Mouse (Mus musculus): ENCODE results near the gene Tmem222. TPM values are rescaled to one million over a fixed set of nuclear protein-coding genes. Genes with fewer than 3 reads are reported as not detected.
A peak's percentile ranks its signal among the peaks of the same experiment; 100 is the strongest.

Gene Tmem222
- polyA plus RNA-seq, 1 experiment from 2014 or later: 82.0 TPM

DNA sequence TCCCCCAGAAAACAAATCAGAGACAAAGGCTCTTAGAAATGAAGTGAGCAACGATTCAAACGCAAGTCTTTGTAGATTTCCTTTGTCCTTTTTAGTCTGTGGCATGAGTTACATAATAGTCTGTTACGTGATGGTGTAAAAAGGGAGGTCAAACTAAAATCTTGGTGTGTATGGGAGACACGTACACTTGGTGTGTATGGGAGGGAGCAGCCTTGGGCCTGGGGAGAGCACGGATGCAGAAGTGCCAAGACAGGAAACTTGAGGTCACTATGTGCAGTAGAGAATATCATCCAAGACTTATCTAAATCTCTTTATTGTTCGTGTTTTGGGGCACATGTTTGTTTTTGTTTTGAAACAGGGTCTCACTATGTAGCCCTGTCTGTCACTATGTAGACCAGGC lies 475 bp upstream of the Tmem222 start:
- Histone ChIP-seq H3K27me3 (ENCODE audit: control insufficient read depth, insufficient read depth, low read length) (no peaks in the 10 kb centered on the region), H3K27ac (ENCODE audit: low read depth, low read length) (peak overlapping the region; percentile 86), H3K36me3 (ENCODE audit: control insufficient read depth, insufficient read depth, low read length) (no peaks in the 10 kb centered on the region), H3K9ac (ENCODE audit: low read length) (peak overlapping the region; percentile 87), H3K9me3 (ENCODE audit: control insufficient read depth, low read length) (no peaks in the 10 kb centered on the region), H3K4me2 (peak overlapping the region; percentile 46), H3K4me1 (ENCODE audit: control insufficient read depth, insufficient read depth, low read length) (peaks cover 20% of the 10 kb centered on the region), H3K4me3 (ENCODE audit: low read depth, low read length) (peak overlapping the region; percentile 64)
- DNase-seq (ENCODE audit: low spot score, missing footprints) (no peak), ATAC-seq (ENCODE audit: low FRiP score) (peak; percentile 25; the same call in 1 of the 2 replicates)
- 34% methylated on average over 6 of the region's 6 CpGs for WGBS

GRCm38 (mm10) chr4:133270929-133271328 lies 6.7 kb downstream of the Tmem222 start:
- H3K27me3 ChIP-seq (ENCODE audit: control insufficient read depth, insufficient read depth, low read length): no peaks in the 10 kb centered on the region
- DNase-seq (ENCODE audit: low spot score, missing footprints) (no peak), ATAC-seq (ENCODE audit: low FRiP score) (no peak)
- no peaks in the 10 kb centered on the region for H3K9me3 ChIP-seq (ENCODE audit: control insufficient read depth, low read length)
- H3K9ac ChIP-seq (ENCODE audit: low read length): no peak overlapping the region
- peaks cover 28% of the 10 kb centered on the region for H3K36me3 ChIP-seq (ENCODE audit: control insufficient read depth, insufficient read depth, low read length)
- H3K4me1 ChIP-seq (ENCODE audit: control insufficient read depth, insufficient read depth, low read length): no peaks in the 10 kb centered on the region
- 89% methylated on average over 9 of the region's 9 CpGs for WGBS
- no peak overlapping the region for H3K27ac ChIP-seq (ENCODE audit: low read depth, low read length)
- no peak overlapping the region for H3K4me2 ChIP-seq
- H3K4me3 ChIP-seq (ENCODE audit: low read depth, low read length): no peak overlapping the region

DNA sequence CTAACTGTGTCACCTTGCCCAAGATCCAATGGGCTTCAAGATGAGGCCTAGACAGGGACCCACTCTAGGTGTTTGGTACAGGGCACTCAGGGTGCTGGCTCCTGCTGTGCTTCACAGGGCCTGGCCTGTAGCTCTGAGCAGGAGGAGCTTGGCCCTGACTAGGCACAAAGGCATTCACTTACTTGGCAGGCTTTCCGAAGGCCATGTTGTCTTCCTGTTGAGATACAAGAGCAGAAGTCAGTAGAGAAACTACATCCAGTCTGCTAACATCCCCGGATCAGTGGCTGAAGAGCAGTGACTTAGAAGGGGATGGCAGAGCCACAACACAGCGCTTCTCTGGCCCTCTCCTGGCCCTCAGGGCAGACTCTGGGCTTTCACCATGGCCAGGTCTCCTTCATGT lies 8.0 kb downstream of the Tmem222 start:
- H3K27ac ChIP-seq (ENCODE audit: low read depth, low read length): no peak overlapping the region
- peaks cover 40% of the 10 kb centered on the region for H3K36me3 ChIP-seq (ENCODE audit: control insufficient read depth, insufficient read depth, low read length)
- H3K9ac ChIP-seq (ENCODE audit: low read length): no peak overlapping the region
- H3K9me3 ChIP-seq (ENCODE audit: control insufficient read depth, low read length): no peaks in the 10 kb centered on the region
- no peak overlapping the region for H3K4me2 ChIP-seq
- DNase-seq (ENCODE audit: low spot score, missing footprints) (no peak), ATAC-seq (ENCODE audit: low FRiP score) (no peak)
- H3K4me3 ChIP-seq (ENCODE audit: low read depth, low read length): no peak overlapping the region
- no peaks in the 10 kb centered on the region for H3K27me3 ChIP-seq (ENCODE audit: control insufficient read depth, insufficient read depth, low read length)
- no peaks in the 10 kb centered on the region for H3K4me1 ChIP-seq (ENCODE audit: control insufficient read depth, insufficient read depth, low read length)
- WGBS: 95% methylated on average over 3 of the region's 3 CpGs

DNA sequence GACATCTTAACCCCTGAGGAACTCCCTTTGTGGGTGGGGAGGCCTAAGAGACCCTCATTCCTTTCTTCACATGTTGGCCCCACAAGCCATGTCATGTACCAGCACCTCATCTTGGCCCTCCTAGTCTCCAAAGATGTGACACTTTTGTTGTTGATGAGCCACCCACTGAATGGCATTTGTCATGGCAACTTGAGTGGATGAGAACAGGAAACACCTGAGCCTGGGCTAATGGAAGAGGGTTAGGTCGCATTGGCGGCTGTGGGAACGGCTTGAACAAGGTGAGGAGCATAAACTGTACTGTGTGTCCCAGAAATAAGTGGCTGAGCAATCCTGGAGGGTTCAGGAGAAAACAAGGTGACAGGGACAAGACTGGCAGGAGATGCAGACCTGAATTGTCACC lies 8.7 kb downstream of the Tmem222 start:
- Histone ChIP-seq H3K9ac (ENCODE audit: low read length) (no peak overlapping the region), H3K4me1 (ENCODE audit: control insufficient read depth, insufficient read depth, low read length) (no peaks in the 10 kb centered on the region), H3K36me3 (ENCODE audit: control insufficient read depth, insufficient read depth, low read length) (peaks cover 45% of the 10 kb centered on the region), H3K27ac (ENCODE audit: low read depth, low read length) (no peak overlapping the region), H3K4me2 (no peak overlapping the region), H3K27me3 (ENCODE audit: control insufficient read depth, insufficient read depth, low read length) (no peaks in the 10 kb centered on the region), H3K4me3 (ENCODE audit: low read depth, low read length) (no peak overlapping the region), H3K9me3 (ENCODE audit: control insufficient read depth, low read length) (peaks cover 3% of the 10 kb centered on the region; the same call in 1 of the 2 replicates)
- WGBS: 96% methylated on average over 3 of the region's 3 CpGs
- DNase-seq (ENCODE audit: low spot score, missing footprints): no peak
- no peak for ATAC-seq (ENCODE audit: low FRiP score)

DNA sequence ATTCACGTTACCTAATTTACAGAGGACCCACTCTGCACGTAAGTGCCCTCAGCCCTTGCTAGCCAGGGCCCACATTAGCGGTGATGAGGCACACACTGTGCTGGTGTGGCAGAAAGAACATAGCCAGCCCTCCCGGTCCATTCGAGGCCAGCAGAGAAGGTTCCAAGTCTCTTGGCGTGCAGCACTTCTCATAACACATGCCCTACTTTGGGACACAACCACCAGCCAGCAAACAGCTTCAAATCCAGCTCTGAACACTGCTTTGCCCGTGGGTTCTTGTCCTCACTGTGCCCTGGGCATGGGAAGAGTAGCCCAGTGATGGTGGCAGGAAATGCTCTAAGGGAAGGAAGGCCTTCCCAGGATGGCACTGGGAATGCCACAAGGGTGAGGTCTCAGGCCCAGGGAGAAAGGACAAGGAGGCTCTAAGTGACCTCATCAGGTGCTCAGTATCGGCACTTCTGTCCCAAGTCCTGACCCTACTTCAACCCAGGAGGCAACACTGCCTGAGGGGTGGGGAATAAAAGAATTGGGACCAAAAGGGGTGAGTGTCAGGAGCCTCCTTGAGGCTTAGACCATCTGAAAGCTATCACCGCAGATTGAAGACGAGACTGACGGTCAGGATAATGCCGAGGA lies 11.2 kb downstream of the Tmem222 start:
- H3K27me3 ChIP-seq (ENCODE audit: control insufficient read depth, insufficient read depth, low read length): no peaks in the 10 kb centered on the region
- DNase-seq (ENCODE audit: low spot score, missing footprints) (no peak), ATAC-seq (ENCODE audit: low FRiP score) (no peak)
- no peak overlapping the region for H3K4me2 ChIP-seq
- peaks cover 45% of the 10 kb centered on the region for H3K36me3 ChIP-seq (ENCODE audit: control insufficient read depth, insufficient read depth, low read length)
- H3K4me1 ChIP-seq (ENCODE audit: control insufficient read depth, insufficient read depth, low read length): no peaks in the 10 kb centered on the region
- 94% methylated on average over 12 of the region's 12 CpGs for WGBS
- no peak overlapping the region for H3K9ac ChIP-seq (ENCODE audit: low read length)
- no peak overlapping the region for H3K27ac ChIP-seq (ENCODE audit: low read depth, low read length)
- no peak overlapping the region for H3K4me3 ChIP-seq (ENCODE audit: low read depth, low read length)
- peaks cover 3% of the 10 kb centered on the region; the same call in 1 of the 2 replicates for H3K9me3 ChIP-seq (ENCODE audit: control insufficient read depth, low read length)

- peaks cover 3% of the 10 kb centered on the region; the same call in 1 of the 2 replicates for H3K9me3 ChIP-seq (ENCODE audit: control insufficient read depth, low read length)
- DNase-seq (ENCODE audit: low spot score, missing footprints) (no peak), ATAC-seq (ENCODE audit: low FRiP score) (no peak)
- no peak overlapping the region for H3K9ac ChIP-seq (ENCODE audit: low read length)
- peaks cover 45% of the 10 kb centered on the region for H3K36me3 ChIP-seq (ENCODE audit: control insufficient read depth, insufficient read depth, low read length)
- no peaks in the 10 kb centered on the region for H3K27me3 ChIP-seq (ENCODE audit: control insufficient read depth, insufficient read depth, low read length)
- 94% methylated on average over 4 of the region's 4 CpGs for WGBS
- H3K27ac ChIP-seq (ENCODE audit: low read depth, low read length): no peak overlapping the region
- no peak overlapping the region for H3K4me2 ChIP-seq
- no peaks in the 10 kb centered on the region for H3K4me1 ChIP-seq (ENCODE audit: control insufficient read depth, insufficient read depth, low read length)
- H3K4me3 ChIP-seq (ENCODE audit: low read depth, low read length): no peak overlapping the region
Measured at GRCm38 (mm10) chr4:133265759-133266158, 11.8 kb downstream of the Tmem222 start.

DNA sequence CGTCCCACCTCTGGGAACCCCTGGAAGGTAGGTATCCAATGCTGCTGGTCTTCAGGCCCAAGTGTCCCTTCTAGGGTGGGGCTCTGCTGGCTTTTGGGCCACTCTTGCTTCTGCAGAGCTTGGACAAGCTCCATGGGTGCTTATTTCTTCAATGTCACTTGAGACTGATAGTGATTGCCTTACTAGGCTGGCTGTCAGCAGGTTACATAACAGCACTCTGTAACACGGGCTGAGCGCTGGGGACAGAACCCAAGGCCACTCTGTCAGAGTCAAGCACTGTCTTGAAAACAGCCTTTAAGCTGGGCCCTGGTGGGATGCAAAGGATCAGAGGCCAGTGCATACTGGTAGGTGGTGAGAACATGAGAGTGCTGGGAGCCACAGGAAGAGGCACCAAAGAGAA lies 12.3 kb downstream of the Tmem222 start:
- ATAC-seq (ENCODE audit: low FRiP score) (no peak), DNase-seq (ENCODE audit: low spot score, missing footprints) (no peak)
- H3K27me3 ChIP-seq (ENCODE audit: control insufficient read depth, insufficient read depth, low read length): no peaks in the 10 kb centered on the region
- 99% methylated on average over 3 of the region's 3 CpGs for WGBS
- peaks cover 3% of the 10 kb centered on the region; the same call in 1 of the 2 replicates for H3K9me3 ChIP-seq (ENCODE audit: control insufficient read depth, low read length)
- H3K36me3 ChIP-seq (ENCODE audit: control insufficient read depth, insufficient read depth, low read length): peaks cover 45% of the 10 kb centered on the region
- H3K4me2 ChIP-seq: no peak overlapping the region
- no peak overlapping the region for H3K27ac ChIP-seq (ENCODE audit: low read depth, low read length)
- H3K4me3 ChIP-seq (ENCODE audit: low read depth, low read length): no peak overlapping the region
- no peak overlapping the region for H3K9ac ChIP-seq (ENCODE audit: low read length)
- H3K4me1 ChIP-seq (ENCODE audit: control insufficient read depth, insufficient read depth, low read length): no peaks in the 10 kb centered on the region

DNA sequence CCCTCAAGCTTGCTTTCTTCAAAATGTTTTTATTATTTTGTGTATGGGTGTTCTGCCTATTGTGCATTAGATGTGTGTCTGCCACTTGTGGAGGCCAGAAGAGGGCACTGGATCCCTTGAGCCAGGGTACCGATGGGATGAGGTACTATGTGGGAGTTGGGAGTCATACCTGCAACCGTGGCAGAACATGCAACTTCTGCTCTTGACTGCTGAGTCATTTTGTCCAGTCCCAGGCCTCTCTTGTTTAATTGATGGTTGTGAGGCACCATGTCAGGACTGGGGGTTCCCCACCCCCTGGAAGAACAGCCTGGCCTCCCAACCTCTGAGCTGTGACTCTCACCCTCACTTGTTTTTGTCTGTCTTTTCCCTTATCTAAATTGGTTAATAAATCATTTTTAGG lies 13.0 kb downstream of the Tmem222 start:
- Histone ChIP-seq H3K4me2 (no peak overlapping the region), H3K9me3 (ENCODE audit: control insufficient read depth, low read length) (peaks cover 3% of the 10 kb centered on the region; the same call in 1 of the 2 replicates), H3K36me3 (ENCODE audit: control insufficient read depth, insufficient read depth, low read length) (peaks cover 43% of the 10 kb centered on the region), H3K27me3 (ENCODE audit: control insufficient read depth, insufficient read depth, low read length) (no peaks in the 10 kb centered on the region), H3K4me1 (ENCODE audit: control insufficient read depth, insufficient read depth, low read length) (no peaks in the 10 kb centered on the region), H3K9ac (ENCODE audit: low read length) (no peak overlapping the region), H3K27ac (ENCODE audit: low read depth, low read length) (no peak overlapping the region), H3K4me3 (ENCODE audit: low read depth, low read length) (no peak overlapping the region)
- DNase-seq (ENCODE audit: low spot score, missing footprints) (no peak), ATAC-seq (ENCODE audit: low FRiP score) (no peak)
- 100% methylated on average over 2 of the region's 2 CpGs for WGBS

DNA sequence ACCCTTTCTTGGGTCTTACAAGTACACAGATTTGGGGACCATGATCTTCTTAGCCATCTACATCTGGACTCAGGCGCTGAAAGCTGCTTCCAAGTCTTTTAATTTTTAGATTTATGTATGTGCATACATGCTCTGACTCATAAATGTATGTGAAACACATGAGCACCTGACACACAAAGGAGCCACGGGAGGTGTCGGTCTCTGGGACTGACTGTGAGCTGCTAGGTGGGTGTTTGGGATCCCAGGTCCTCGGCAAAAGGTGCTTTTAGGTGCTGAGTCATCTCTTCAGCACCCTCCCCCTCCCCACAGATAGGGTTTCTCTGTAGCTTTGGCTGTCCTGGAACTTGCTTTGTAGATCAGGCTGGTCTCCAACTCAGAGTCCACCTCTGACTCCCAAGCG lies 13.8 kb downstream of the Tmem222 start:
- no peak overlapping the region for H3K9ac ChIP-seq (ENCODE audit: low read length)
- no peak overlapping the region for H3K27ac ChIP-seq (ENCODE audit: low read depth, low read length)
- H3K4me3 ChIP-seq (ENCODE audit: low read depth, low read length): no peak overlapping the region
- DNase-seq (ENCODE audit: low spot score, missing footprints) (no peak), ATAC-seq (ENCODE audit: low FRiP score) (no peak)
- 94% methylated on average over 5 of the region's 5 CpGs for WGBS
- H3K36me3 ChIP-seq (ENCODE audit: control insufficient read depth, insufficient read depth, low read length): peaks cover 36% of the 10 kb centered on the region
- no peak overlapping the region for H3K4me2 ChIP-seq
- no peaks in the 10 kb centered on the region for H3K4me1 ChIP-seq (ENCODE audit: control insufficient read depth, insufficient read depth, low read length)
- peaks cover 3% of the 10 kb centered on the region; the same call in 1 of the 2 replicates for H3K9me3 ChIP-seq (ENCODE audit: control insufficient read depth, low read length)
- no peaks in the 10 kb centered on the region for H3K27me3 ChIP-seq (ENCODE audit: control insufficient read depth, insufficient read depth, low read length)

Measured in midbrain, embryonic 11.5 days (tissue).